Mouse (Mus musculus) heart, adult 18-20 months (tissue): ENCODE data around the gene 2200002D01Rik. TPM values are rescaled to one million over a fixed set of nuclear protein-coding genes. Genes with fewer than 3 reads are reported as not detected.
A peak's percentile ranks its signal among the peaks of the same experiment; 100 is the strongest.

ENCODE experiments used
- DNase-seq, 2 experiments: peaks; one replicate each; pipeline ENCODE4 v3.0.0; 2021 to 2022; ENCODE audit warnings: mixed read lengths in 1 of 2
- total RNA-seq, 2 experiments: library from RNA; stranded (reverse); gene quantifications; 2 replicates each; pipeline ENCODE4 v1.2.3; 2021

The 2200002D01Rik gene
- total RNA-seq, 2 experiments from 2014 or later, result 0.77 to 1.6 TPM

- DNase-seq, result no peak
These were observed 31.7 kb upstream of the 2200002D01Rik start for GRCm38 (mm10) chr7:29279924-29280323.

DNA sequence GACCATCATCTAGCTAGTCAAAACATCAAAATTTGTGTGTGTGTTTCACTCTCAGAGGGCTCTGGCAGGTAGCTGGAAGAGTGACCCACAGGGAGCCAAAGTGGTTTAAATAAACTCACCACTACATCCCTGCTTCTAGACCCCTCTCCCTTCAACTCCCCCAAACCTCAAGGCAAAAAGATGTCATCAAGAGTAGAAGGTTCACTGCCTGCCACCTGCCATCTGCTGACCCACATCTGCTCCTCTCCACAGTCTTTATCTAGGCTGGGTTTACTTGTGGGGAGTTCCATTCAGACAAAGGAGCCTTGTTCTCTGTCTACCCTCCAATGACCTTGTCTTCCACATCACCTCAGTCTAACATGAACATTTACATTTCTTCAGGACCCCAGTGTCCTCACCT is 31.0 kb upstream of the 2200002D01Rik start:
- DNase-seq, result no peak

DNA sequence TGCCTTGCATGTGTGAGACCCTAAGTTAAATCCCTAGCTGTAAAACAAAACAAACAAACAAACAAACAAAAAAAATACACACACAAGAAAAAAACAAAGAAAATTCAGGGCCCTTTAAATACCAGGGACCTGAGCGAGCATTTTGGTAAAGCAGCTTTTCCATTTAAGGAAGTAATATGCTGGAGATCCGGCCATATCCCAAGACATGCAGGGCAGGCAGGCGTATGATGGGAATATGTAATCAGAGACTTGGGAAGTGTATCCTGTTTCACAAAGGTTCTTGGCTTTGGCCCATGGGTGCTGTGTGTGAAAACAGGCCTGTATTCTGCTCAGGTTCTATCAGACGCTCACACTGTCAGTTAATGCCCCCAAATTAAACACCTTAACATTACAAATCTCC is 29.2 kb upstream of the 2200002D01Rik start:
- DNase-seq, result no peak

DNA sequence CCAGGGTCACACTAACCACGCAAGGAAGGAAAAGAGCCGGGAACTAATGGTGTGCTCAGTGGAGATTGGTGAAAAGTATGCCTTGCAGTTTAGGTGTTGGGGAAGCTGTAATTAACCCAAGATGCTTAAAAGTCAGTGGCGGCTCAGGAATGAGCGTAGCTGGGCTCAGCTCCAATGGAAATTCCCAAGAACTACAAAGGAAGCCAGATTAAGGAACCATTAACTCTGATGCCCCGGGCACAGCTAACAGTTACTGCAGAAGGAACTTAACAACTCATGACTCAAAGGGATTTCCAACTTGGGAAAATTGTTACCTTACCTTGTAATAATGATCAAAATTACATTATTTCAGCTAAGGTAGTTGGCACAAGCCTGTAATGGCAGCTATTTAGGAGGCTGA is 28.4 kb upstream of the 2200002D01Rik start:
- no peak for DNase-seq

DNA sequence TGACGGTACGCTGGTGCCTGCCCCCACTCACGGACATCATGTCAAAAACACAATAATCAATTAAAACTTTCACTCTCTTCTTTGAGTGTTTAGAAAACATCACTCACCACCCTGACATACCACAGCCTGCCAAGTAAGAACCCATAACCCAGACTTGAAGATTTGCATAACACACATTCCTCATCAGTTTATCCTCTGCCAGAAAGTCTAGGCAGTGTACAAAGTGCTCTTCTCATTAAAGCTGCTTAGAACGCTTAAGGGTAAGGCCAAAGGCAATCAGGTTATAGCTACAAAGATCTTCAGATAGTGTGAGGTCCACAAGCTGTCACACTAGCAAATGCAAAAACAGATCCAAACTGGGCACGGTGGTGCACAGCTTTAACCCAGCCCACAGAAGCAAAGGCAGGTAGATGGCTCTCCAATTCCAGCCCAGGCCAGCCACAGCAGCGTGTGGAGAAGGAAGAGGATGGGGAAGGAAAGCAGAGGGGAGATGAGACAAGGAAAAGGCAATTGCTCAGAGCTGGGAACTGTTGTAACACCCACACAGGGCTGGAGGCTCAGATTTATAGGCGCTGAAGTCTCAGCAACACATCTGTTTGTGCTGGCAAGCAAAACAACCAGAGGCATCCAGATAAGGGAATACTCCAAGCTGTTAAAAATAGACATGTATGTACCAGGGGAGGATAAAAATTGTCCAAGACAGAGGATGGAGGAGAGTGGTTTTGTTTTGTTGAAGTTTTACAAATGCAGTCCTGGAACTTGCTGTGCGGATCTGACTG is 23.6 kb upstream of the 2200002D01Rik start:
- DNase-seq, result peak in 1 of 2 experiments; percentile 34

DNA sequence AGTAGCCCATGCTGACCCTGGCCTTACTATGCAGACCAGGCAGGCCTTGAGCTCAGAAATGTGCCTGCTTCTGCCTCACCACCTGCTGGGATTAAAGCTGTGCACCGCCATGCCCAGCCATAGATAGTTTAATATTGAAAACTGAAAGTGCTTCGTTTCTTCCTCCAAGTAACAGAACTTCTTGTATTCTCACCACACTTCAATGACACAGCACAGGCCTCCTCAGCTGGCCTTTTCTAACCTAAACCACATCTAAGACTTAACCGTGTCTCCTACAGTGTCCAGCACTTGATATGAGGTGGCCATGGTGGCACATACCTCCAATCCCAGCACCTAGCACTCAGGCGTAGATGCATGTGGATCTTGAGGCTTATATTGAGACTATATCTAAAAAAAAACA is 22.2 kb upstream of the 2200002D01Rik start:
- no peak for DNase-seq

- no peak for DNase-seq
These were observed 18.7 kb upstream of the 2200002D01Rik start for GRCm38 (mm10) chr7:29266931-29267330.

- DNase-seq, result no peak
These were observed 17.4 kb upstream of the 2200002D01Rik start for GRCm38 (mm10) chr7:29265636-29266035.

GRCm38 (mm10) chr7:29263831-29264230 is 15.6 kb upstream of the 2200002D01Rik start:
- no peak for DNase-seq

- DNase-seq, result no peak
These were observed 13.9 kb upstream of the 2200002D01Rik start for GRCm38 (mm10) chr7:29262151-29262550.

- DNase-seq, result no peak
These were observed 11.8 kb upstream of the 2200002D01Rik start for GRCm38 (mm10) chr7:29259781-29260730.

DNA sequence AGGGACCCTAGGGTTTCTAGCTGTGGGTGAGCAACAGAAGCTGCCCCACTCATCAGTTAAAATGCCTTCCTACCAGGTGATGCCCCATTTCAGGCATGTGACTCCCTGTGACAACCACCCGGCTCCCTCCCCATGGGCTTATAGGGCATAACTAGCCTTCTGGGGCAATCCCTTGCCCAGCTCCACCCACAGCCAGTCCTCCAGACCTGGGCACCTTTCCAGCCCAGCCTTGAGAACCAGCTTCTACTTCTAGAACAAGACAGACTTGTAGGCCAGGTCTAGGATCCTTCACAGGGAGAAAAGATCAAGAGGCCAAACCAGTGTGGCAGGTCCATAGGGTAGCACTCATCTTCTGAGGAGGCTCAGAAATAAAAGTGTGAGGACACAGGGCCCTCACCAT is 9.1 kb upstream of the 2200002D01Rik start:
- no peak for DNase-seq

DNA sequence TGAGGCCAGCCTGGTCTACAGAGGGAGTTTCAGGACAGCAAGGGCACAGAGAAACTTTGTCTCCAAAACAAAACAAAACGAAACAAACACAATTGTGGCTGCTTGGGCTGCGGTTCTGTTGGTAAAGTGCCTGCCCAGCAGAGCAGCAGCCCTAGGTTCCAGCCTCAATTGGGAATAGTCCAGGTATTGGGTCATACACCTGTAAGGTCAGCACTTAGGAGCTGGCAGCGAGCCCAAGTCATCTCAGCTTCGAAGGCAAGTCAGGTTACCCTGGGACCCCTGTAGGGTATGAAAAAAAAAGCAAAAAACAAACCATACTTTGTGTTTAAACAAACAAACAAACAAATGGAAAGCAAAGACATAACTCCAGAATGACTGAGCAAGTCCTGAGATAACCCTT is 7.6 kb upstream of the 2200002D01Rik start:
- no peak for DNase-seq

GRCm38 (mm10) chr7:29253842-29254241 is 5.6 kb upstream of the 2200002D01Rik start:
- peak in 1 of 2 experiments; percentile 47 for DNase-seq

GRCm38 (mm10) chr7:29251166-29251565 is 2.9 kb upstream of the 2200002D01Rik start:
- no peak for DNase-seq

- peak; percentile 29 to 60 for DNase-seq
These were observed 560 bp downstream of the 2200002D01Rik start for GRCm38 (mm10) chr7:29247706-29248105.

GRCm38 (mm10) chr7:29247314-29247700 is 959 bp downstream of the 2200002D01Rik start:
- DNase-seq, result peak; percentile 75 to 94

GRCm38 (mm10) chr7:29246619-29247313 is 1.5 kb downstream of the 2200002D01Rik start:
- no peak for DNase-seq

DNA sequence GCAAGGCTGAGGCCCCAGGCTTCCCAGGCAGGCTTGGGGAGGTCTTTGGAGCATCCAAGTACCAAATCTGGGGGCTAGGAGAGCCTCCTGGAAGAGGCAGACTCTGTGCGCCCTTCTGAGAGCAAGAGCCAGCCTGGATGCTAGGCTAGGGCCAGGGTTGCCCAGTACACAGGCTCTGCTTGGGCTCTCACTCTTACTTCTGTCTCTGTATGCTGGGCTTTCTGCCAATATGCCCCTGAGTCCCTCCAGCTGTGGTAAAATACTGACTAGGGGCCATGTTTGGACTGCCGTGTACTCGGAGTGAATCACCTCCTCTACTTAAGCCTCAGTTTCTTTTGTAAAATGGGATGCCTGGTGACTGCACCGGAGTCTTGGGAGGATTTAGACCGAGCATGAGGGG is 2.3 kb downstream of the 2200002D01Rik start:
- no peak for DNase-seq

- DNase-seq, result no peak
These were observed 3.4 kb downstream of the 2200002D01Rik start for GRCm38 (mm10) chr7:29244732-29245416.

- peak; percentile 99 for DNase-seq
These were observed 10.0 kb downstream of the 2200002D01Rik start, which contains the start of gene Yif1b for GRCm38 (mm10) chr7:29238019-29238967. Gene Yif1b, plus strand, starts transcription at chr7:29238329.
